Mouse (Mus musculus) C2C12 (cell line): ENCODE measurements around the gene Wfdc16.
"Not testable (repeated sequence)": the region's sequence is repeated elsewhere in the genome, so short reads cannot be mapped to it uniquely, and the experiment has no call there.

ENCODE experiments used
- CEBPB ChIP-seq: IDR thresholded peaks from one replicate; pipeline ENCODE4 v1.6.1; 2011; ENCODE audit warnings: low read depth, mild to moderate bottlenecking, control low read depth, moderate library complexity
- CTCF ChIP-seq: IDR thresholded peaks from one replicate; pipeline ENCODE4 v1.5.1; 2011; ENCODE audit not compliant: control insufficient read depth, insufficient read depth, insufficient read length
- FOSL1 ChIP-seq: IDR thresholded peaks from one replicate; pipeline ENCODE4 v1.8.0; 2011; ENCODE audit warnings: mild to moderate bottlenecking, low read length; ENCODE audit not compliant: poor library complexity, insufficient read depth, severe bottlenecking
- MAX ChIP-seq: IDR thresholded peaks from one replicate; pipeline ENCODE4 v1.6.1; 2011; ENCODE audit warnings: mild to moderate bottlenecking, control low read depth
- MYOD1 ChIP-seq: IDR thresholded peaks from one replicate; pipeline ENCODE4 v1.6.1; 2011; ENCODE audit warnings: low read depth; ENCODE audit not compliant: control insufficient read depth, insufficient read length
- MYOG ChIP-seq: IDR thresholded peaks from one replicate; pipeline ENCODE4 v1.6.1; 2011; ENCODE audit not compliant: control insufficient read depth, insufficient read length; ENCODE audit errors: extremely low read depth
- USF1 ChIP-seq: IDR thresholded peaks from one replicate; pipeline ENCODE4 v1.6.1; 2011; ENCODE audit warnings: low read depth, mild to moderate bottlenecking, control low read depth, moderate library complexity

- not testable (repeated sequence) for TF ChIP-seq CTCF, MYOG, MYOD1, MAX, CEBPB, FOSL1, USF1
Observed at GRCm38 (mm10) chr2:164585025-164585725, 53.4 kb downstream of the Wfdc16 start, which contains the start of gene Wfdc6a.
